Mouse (Mus musculus) hindbrain, embryonic 14.5 days (tissue): ENCODE results near the gene 3100002H09Rik. TPM values are rescaled to one million over a fixed set of nuclear protein-coding genes. Genes with fewer than 3 reads are reported as not detected.

Experiments
- ATAC-seq: fragments of 200-750 bp; cut with Nextera tagmentation; 2 replicates; pipeline ENCODE4 v1.8.0; 2017; ENCODE audit warnings: moderate number of reproducible peaks, mild to moderate bottlenecking, moderate TSS enrichment, moderate library complexity; ENCODE audit not compliant: low FRiP score
- DNase-seq: peaks from one replicate; pipeline ENCODE4 v3.0.0-alpha.2; 2015; ENCODE audit warnings: low spot score
- H3K27ac ChIP-seq: fragments of 300-500 bp; sonication (generic); 2 replicates; pipeline ENCODE4 v1.5.1; 2014; ENCODE audit warnings: mild to moderate bottlenecking, moderate library complexity
- H3K27me3 ChIP-seq: fragments of 300-500 bp; sonication (generic); 2 replicates; pipeline ENCODE4 v1.6.1; 2014; ENCODE audit warnings: mild to moderate bottlenecking, low read length, mixed read lengths; ENCODE audit not compliant: control insufficient read depth, insufficient read depth
- H3K36me3 ChIP-seq: fragments of 300-500 bp; sonication (generic); replicated peaks from 2 replicates; pipeline ENCODE4 v1.6.1; 2014; ENCODE audit not compliant: control insufficient read depth, insufficient read depth
- H3K4me1 ChIP-seq: fragments of 300-500 bp; sonication (generic); replicated peaks from 2 replicates; pipeline ENCODE4 v1.6.1; 2014; ENCODE audit warnings: antibody characterized with exemption, low read length, mixed read lengths; ENCODE audit not compliant: control insufficient read depth, insufficient read depth
- H3K4me2 ChIP-seq: fragments of 300-500 bp; sonication (generic); replicated peaks from 2 replicates; pipeline ENCODE4 v1.6.1; 2014; ENCODE audit warnings: mild to moderate bottlenecking, moderate library complexity
- H3K4me3 ChIP-seq: fragments of 300-500 bp; sonication (generic); replicated peaks from 2 replicates; pipeline ENCODE4 v1.5.1; 2014; ENCODE audit warnings: mild to moderate bottlenecking, low read length
- H3K9ac ChIP-seq: fragments of 300-500 bp; sonication (generic); 2 replicates; pipeline ENCODE4 v1.6.1; 2014
- H3K9me3 ChIP-seq: fragments of 300-500 bp; sonication (generic); 2 replicates; pipeline ENCODE4 v1.6.1; 2016; ENCODE audit warnings: low read length; ENCODE audit not compliant: control insufficient read depth
- whole genome bisulfite sequencing: fragments of 180-500 bp; shearing (Covaris S2); extraction: QIAGEN DNeasy Blood & Tissue Kit; methylation state at CpG from one replicate; pipeline ENCODE4 v1.1.7; 2014; 5-methylcytosine and 5-hydroxymethylcytosine counted together
- polyA plus RNA-seq: library from polyadenylated mRNA; unstranded; fragments of >200 nt; fragmentation: Nextera tagmentation; extraction: Ambion mirVana; gene quantifications from 2 replicates; pipeline ENCODE4 v1.2.1, GENCODE M21; 2014

Gene 3100002H09Rik
- polyA plus RNA-seq, 1 experiment from 2014 or later = not detected

DNA sequence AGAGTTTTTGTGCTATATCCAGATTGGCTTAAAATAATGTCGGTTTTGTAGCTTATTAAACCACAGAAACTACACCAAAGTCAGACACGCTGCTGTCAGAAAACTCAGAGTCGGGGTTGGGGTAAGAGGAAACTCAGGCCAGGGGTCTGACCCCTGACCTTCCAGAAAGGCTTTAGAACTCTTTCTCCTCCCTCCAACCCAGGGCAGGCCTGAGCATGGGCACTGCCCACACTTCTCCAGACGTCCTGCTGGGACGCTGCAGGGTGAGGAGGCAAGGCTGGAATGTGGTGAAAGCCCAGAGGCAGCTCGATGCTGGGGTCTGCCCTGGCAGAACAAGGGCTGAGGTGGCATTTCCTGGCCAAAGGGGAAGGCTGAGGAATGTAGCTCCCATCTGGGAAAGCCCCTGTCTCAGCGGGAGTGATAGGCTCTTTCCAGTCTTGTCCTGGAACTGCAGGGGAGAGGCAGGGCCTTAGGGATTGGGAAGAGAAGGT lies 34.6 kb downstream of the 3100002H09Rik start:
- ATAC-seq = no peak
- Histone ChIP-seq H3K9ac (peak overlapping the region; percentile 66), H3K4me2 (peak overlapping the region; percentile 97), H3K4me1 (peaks cover 13% of the 10 kb centered on the region), H3K4me3 (peak overlapping the region; percentile 46), H3K27me3 (peaks cover 51% of the 10 kb centered on the region), H3K36me3 (no peaks in the 10 kb centered on the region), H3K27ac (no peak overlapping the region), H3K9me3 (no peaks in the 10 kb centered on the region)
- DNase-seq = no peak
- WGBS = 6% methylated on average over 7 of the region's 7 CpGs

DNA sequence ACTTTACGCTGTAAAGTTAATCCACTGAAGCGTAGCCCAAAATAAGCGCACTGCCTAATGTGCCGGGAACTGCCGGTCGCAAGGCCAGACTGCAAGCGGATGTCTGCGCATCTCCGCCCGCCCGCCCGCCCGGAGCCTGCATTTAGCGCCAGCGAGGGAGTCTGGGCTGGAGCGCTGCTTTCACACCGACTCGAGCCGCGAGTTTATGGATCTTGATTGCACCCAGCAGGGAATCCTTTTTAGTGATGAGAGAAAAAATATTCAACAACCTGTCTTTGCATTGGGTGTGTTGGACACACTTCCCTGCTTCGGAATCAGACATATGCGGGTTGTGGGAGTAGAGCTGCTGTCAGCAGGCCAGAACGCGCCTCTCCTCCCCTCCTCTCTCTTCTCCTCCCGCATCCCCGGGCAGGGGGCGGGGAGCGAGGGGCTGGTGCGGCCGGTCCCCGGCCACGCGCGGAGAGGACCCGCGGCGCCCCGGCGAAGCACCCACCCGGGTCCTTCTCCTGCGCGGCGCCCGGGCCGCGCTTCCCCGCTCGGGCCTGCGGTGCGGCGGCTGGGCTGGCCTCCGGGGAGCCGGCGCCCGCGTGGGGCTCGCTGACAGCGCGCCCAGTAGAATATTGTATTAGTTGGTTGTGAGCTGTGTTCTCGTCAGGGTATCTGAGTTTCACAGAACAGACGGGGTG lies 35.2 kb downstream of the 3100002H09Rik start:
- peak overlapping the region; percentile 66 for H3K9ac ChIP-seq
- peak overlapping the region; percentile 97 for H3K4me2 ChIP-seq
- H3K36me3 ChIP-seq = no peaks in the 10 kb centered on the region
- no peaks in the 10 kb centered on the region for H3K9me3 ChIP-seq
- peak overlapping the region; percentile 46 for H3K4me3 ChIP-seq
- peak; percentile 46 for DNase-seq
- ATAC-seq = peak; percentile 72; the same call in 1 of the 2 replicates
- peaks cover 51% of the 10 kb centered on the region for H3K27me3 ChIP-seq
- WGBS = under 1% methylated on average over 61 of the region's 61 CpGs
- H3K27ac ChIP-seq = no peak overlapping the region
- peaks cover 13% of the 10 kb centered on the region for H3K4me1 ChIP-seq

DNA sequence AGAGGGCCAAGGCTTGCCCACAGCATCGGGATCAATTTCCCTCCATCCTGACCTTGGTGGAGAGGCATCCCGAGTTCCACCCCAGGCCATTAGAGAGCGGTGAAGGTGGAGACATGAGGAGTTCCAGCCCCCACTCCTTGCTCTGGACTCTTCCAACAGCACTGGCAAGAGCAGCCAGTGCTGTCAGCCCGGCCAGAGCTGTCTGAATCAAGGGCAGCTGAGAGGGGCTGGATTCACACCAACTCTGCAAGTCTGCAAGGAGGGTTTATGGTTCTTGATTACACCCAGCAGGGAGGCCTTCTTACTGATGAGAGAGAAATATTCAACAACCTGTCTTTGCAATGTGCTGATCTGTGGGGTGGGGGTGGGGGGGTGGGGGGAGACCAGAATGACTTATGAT lies 37.0 kb downstream of the 3100002H09Rik start:
- Histone ChIP-seq H3K9ac (no peak overlapping the region), H3K9me3 (no peaks in the 10 kb centered on the region), H3K4me3 (no peak overlapping the region), H3K27ac (no peak overlapping the region), H3K4me2 (no peak overlapping the region), H3K27me3 (peaks cover 54% of the 10 kb centered on the region), H3K4me1 (peaks cover 13% of the 10 kb centered on the region), H3K36me3 (no peaks in the 10 kb centered on the region)
- 73% methylated on average over 4 of the region's 4 CpGs for WGBS
- no peak for ATAC-seq
- DNase-seq = no peak

DNA sequence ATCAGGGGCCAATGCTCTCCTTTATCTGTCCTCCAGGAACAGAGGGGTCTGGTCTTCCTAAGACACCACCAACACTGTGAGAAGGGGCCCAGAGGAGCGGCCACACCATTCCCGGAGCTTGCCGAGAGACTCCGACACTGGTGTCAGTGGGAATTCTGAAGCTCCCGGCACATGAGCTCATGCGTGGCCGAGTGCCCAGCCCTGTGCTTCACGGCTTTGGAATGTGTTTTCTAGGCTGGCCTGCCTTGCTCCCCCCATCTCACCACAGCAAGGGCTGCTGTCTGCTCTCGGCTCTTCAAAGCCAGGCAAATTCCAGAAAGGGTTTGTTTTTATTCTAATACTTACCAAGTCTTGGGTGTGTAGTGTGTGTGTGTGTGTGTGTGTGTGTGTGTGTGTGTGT lies 39.6 kb downstream of the 3100002H09Rik start:
- Histone ChIP-seq H3K27me3 (peaks cover 39% of the 10 kb centered on the region), H3K4me2 (no peak overlapping the region), H3K36me3 (no peaks in the 10 kb centered on the region), H3K4me3 (no peak overlapping the region), H3K9me3 (no peaks in the 10 kb centered on the region), H3K27ac (no peak overlapping the region), H3K4me1 (peaks cover 11% of the 10 kb centered on the region), H3K9ac (no peak overlapping the region)
- ATAC-seq (no peak), DNase-seq (no peak)
- 76% methylated on average over 9 of the region's 9 CpGs for whole genome bisulfite sequencing

DNA sequence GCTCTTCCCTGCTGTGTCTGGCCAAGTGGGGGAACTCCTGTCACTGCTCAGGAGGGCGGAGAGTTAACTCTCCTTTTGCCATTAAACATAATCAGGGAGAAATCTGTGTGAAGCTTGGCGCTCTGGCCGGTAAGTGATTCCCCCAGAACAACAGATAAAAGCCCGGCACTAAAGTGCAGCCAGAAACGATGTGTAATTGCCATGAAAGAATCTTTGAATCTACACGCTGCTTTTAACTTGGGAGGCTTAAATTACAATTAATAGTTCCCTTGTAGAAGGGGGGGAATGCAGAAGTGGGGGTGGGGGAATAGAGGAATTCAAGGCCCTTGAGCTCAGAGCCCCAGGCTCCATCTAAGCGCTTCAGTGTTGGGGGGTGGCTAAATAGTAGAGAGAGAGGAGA lies 40.9 kb downstream of the 3100002H09Rik start:
- 0 out of 2 replicates have a peak, but pooled peaks cover 4% of the 10 kb centered on the region for H3K4me1 ChIP-seq
- no peak overlapping the region for H3K4me3 ChIP-seq
- no peaks in the 10 kb centered on the region for H3K9me3 ChIP-seq
- no peak for ATAC-seq
- peaks cover 29% of the 10 kb centered on the region for H3K27me3 ChIP-seq
- 33% methylated on average over 7 of the region's 7 CpGs for WGBS
- H3K4me2 ChIP-seq = no peak overlapping the region
- no peaks in the 10 kb centered on the region for H3K36me3 ChIP-seq
- no peak overlapping the region for H3K9ac ChIP-seq
- DNase-seq = no peak
- no peak overlapping the region for H3K27ac ChIP-seq

DNA sequence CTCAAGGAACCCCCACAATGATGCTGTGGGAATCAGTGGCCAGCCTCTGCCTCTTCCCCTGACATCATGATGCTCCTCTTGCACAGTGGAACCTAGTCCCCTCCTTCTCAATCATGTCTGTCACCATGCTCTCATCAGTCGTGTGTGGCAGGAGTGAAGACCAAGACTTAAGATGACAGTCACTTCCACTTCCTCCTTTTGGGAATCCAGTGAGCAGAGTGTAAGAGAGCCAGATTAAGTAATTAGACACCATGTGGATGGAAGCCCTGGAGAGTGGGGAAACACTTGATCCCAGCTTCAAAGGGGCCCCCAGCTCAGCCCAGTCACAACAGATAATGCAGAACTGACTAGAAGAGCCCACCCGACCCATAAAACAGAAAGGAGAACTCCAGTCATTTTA lies 47.2 kb downstream of the 3100002H09Rik start:
- 0 out of 2 replicates have a peak, but pooled peaks cover 2% of the 10 kb centered on the region for H3K27me3 ChIP-seq
- H3K4me1 ChIP-seq = no peaks in the 10 kb centered on the region; the same call in 1 of the 2 replicates
- no peak for DNase-seq
- no peak for ATAC-seq
- no peak overlapping the region for H3K4me2 ChIP-seq
- H3K9ac ChIP-seq = no peak overlapping the region
- H3K4me3 ChIP-seq = no peak overlapping the region
- no peaks in the 10 kb centered on the region for H3K36me3 ChIP-seq
- no peaks in the 10 kb centered on the region for H3K9me3 ChIP-seq
- H3K27ac ChIP-seq = no peak overlapping the region
- 65% methylated on average over 2 of the region's 2 CpGs for WGBS

DNA sequence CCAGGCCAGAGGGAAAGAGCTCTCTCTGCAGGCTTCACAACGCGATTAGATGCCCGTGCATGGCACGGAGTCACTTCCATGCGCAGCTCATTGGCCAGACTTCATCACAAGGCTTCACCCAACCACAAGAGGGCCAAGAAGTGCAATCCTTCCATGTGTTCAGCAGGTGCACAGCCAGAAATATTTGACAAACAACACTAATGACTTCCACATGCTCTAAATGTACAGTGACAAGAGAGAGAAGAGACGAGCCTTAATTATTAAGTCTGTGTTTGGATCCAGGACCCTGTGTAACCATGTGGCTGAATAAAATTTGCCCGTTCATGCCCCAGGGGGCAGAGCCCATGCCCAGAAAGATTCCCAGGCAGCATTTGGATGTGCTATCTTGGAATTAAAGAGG lies 47.9 kb downstream of the 3100002H09Rik start:
- Histone ChIP-seq H3K9ac (no peak overlapping the region), H3K9me3 (no peaks in the 10 kb centered on the region), H3K36me3 (no peaks in the 10 kb centered on the region), H3K4me2 (no peak overlapping the region), H3K4me3 (no peak overlapping the region), H3K27me3 (0 out of 2 replicates have a peak, but pooled peaks cover 2% of the 10 kb centered on the region), H3K27ac (no peak overlapping the region), H3K4me1 (no peaks in the 10 kb centered on the region; the same call in 1 of the 2 replicates)
- WGBS = 50% methylated on average over 7 of the region's 7 CpGs
- DNase-seq (no peak), ATAC-seq (0 out of 2 replicates have a peak, but pooled peaks have one; percentile 37)

Other genes starting within 250 kb of the 3100002H09Rik start
- 9.6 and 11.2 TPM in 2 replicates for gene Pou3f1, start 46.0 kb upstream of the 3100002H09Rik start, polyA plus RNA-seq
- 33.5 and 33.6 TPM in 2 replicates for gene Utp11, start 82.8 kb upstream of the 3100002H09Rik start, polyA plus RNA-seq
- 1.8 and 2.2 TPM in 2 replicates for gene Fhl3, start 89.9 kb upstream of the 3100002H09Rik start, polyA plus RNA-seq
- gene Sf3a3, start 104.0 kb upstream of the 3100002H09Rik start, polyA plus RNA-seq = 88.9 and 89.3 TPM in 2 replicates
- gene Inpp5b, start 131.0 kb upstream of the 3100002H09Rik start, polyA plus RNA-seq = 21.0 and 21.1 TPM in 2 replicates
- gene Mtf1, start 191.3 kb upstream of the 3100002H09Rik start, polyA plus RNA-seq = 10.6 and 13.2 TPM in 2 replicates
- 54.2 and 55.1 TPM in 2 replicates for gene Yrdc, start 239.9 kb upstream of the 3100002H09Rik start, polyA plus RNA-seq
- gene 1110065P20Rik, start 240.4 kb upstream of the 3100002H09Rik start, polyA plus RNA-seq = 93.5 and 102 TPM in 2 replicates